Mouse (Mus musculus) B cell, adult (primary cell): Measurements from ENCODE around the gene Alx1. TPM values are rescaled to one million over a fixed set of nuclear protein-coding genes. Genes with fewer than 3 reads are reported as not detected.

Source experiments
- total RNA-seq: library from RNA; stranded (reverse); gene quantifications from 4 replicates; pipeline ENCODE4 v1.2.4, GENCODE M21; 2023; ENCODE audit not compliant: inconsistent age

Alx1 gene
- total RNA-seq = not detected in 4 replicates

GRCm38 (mm10) chr10:103029730-103030490 is at the start of gene Alx1:
TSS of gene Alx1 (minus strand) at chr10:103030215.

Other genes with a start within 250 kb of the Alx1 start
- not detected in 4 replicates for gene Lrriq1, start 206.1 kb upstream of the Alx1 start, total RNA-seq